Mouse (Mus musculus) CH12.LX (cell line): ENCODE measurements around the gene Tmem262.
A peak's percentile ranks its signal among the peaks of the same experiment; 100 is the strongest.

Source experiments
- CHD2 ChIP-seq: IDR thresholded peaks from 2 replicates; pipeline ENCODE4 v1.6.1; 2011; ENCODE audit warnings: low read length, improper control_type of control experiment
- CTCF ChIP-seq, 2 experiments: IDR thresholded peaks in 1 of 2; conservative IDR thresholded peaks in 1 of 2; 2 replicates each; pipeline ENCODE4 v1.5.1; 2011 to 2012; ENCODE audit warnings: low read depth in 2 of 2, low read length in 2 of 2, improper control_type of control experiment in 1 of 2, inconsistent platforms in 1 of 2, mild to moderate bottlenecking in 1 of 2, moderate library complexity in 1 of 2
- ELF1 ChIP-seq: IDR thresholded peaks from 2 replicates; pipeline ENCODE4 v1.6.1; 2014; ENCODE audit warnings: low read depth, mild to moderate bottlenecking, inconsistent platforms, low read length, improper control_type of control experiment
- ETS1 ChIP-seq: conservative IDR thresholded peaks from 2 replicates; pipeline ENCODE4 v1.6.1; 2012; ENCODE audit warnings: low read depth, mild to moderate bottlenecking, inconsistent platforms, low read length, improper control_type of control experiment, moderate library complexity
- HCFC1 ChIP-seq: IDR thresholded peaks from 2 replicates; pipeline ENCODE4 v1.6.1; 2012; ENCODE audit warnings: low read depth, mild to moderate bottlenecking, inconsistent platforms, low read length, improper control_type of control experiment
- MAX ChIP-seq: IDR thresholded peaks from 2 replicates; pipeline ENCODE4 v1.6.1; 2011; ENCODE audit warnings: low read length, improper control_type of control experiment
- POLR2A ChIP-seq: IDR thresholded peaks from 2 replicates; pipeline ENCODE4 v1.6.1; 2011; ENCODE audit warnings: low read depth, mild to moderate bottlenecking, improper control_type of control experiment, low read length
- POLR2AphosphoS2 ChIP-seq: IDR thresholded peaks from 2 replicates; pipeline ENCODE4 v1.6.1; 2011; ENCODE audit warnings: low read depth, low read length, improper control_type of control experiment
- RCOR1 ChIP-seq: conservative IDR thresholded peaks from 2 replicates; pipeline ENCODE4 v1.6.1; 2012; ENCODE audit warnings: low read depth, mild to moderate bottlenecking, inconsistent platforms, low read length, improper control_type of control experiment
- SMC3 ChIP-seq: IDR thresholded peaks from 2 replicates; pipeline ENCODE4 v1.6.1; 2011; ENCODE audit warnings: low read depth, low read length, improper control_type of control experiment
- TBP ChIP-seq: conservative IDR thresholded peaks from 2 replicates; pipeline ENCODE4 v1.6.1; 2011; ENCODE audit warnings: low read depth, low read length, improper control_type of control experiment
- UBTF ChIP-seq: IDR thresholded peaks from 2 replicates; pipeline ENCODE4 v1.6.1; 2012; ENCODE audit warnings: low read depth, mild to moderate bottlenecking, inconsistent platforms, low read length, improper control_type of control experiment, moderate library complexity
- USF1 ChIP-seq: IDR thresholded peaks from 2 replicates; pipeline ENCODE4 v1.6.1; 2014; ENCODE audit warnings: low read depth, mild to moderate bottlenecking, inconsistent platforms, low read length, improper control_type of control experiment
- ZC3H11A ChIP-seq: IDR thresholded peaks from 2 replicates; pipeline ENCODE4 v1.6.1; 2012; ENCODE audit warnings: low read depth, mild to moderate bottlenecking, inconsistent platforms, low read length, improper control_type of control experiment

DNA sequence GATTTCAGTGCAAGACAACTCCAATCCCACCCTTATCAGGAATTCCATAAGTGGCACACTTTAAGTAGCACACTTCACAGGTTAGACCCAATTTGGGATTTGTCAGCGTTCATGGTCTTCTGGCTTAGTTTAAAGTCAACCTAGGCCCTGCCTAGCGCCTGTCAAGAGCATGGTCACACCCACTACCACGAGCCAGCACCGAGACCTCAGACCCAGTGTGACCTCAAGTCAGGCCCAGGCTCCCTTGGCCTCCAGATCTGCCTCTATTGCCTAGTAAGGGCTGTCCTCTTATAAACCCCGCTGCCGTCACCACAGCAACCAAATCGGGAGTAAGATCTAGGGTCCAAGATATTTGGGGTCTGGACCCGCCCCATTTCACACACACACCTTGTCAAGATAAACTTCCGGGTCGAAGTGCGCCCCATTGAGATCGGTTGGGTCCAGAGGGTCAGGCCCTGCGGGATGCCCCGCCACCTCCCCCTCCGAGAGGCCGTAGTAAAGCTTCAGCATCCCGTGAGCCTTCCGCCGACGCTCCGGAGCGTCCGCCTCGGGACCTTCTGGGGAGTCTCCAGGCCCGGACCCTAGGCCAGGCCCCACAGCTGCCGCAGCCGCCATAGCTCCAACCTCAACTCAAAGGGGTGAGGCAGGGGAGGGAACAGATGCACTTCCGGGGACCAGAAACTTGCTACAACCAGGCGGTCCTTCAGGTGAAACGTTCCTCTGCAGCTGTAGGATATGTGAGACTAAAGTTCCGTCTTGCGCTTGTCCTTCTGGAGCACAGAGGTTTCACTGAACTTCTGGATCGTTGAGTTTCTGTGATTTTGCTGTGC is 3.1 kb upstream of the Tmem262 start, which contains the start of gene Vps51:
- TF ChIP-seq CTCF (conservative IDR thresholded peaks at IDR 0.05 in 1 of 2, IDR thresholded peaks at IDR 0.05 in 1 of 2; ENCODE audit: low read depth in 2 of 2, low read length in 2 of 2) (no peak), RCOR1 (0 out of 2 replicates have a peak, but pooled peaks have one; percentile 40), USF1 (no peak), HCFC1 (peak; percentile 92), TBP (peak; percentile 87), ELF1 (peak; percentile 89), POLR2A (peak; percentile 72), MAX (peak; percentile 88), POLR2AphosphoS2 (peak; percentile 61; the same call in 1 of the 2 replicates), ZC3H11A (no peak), CHD2 (peak; percentile 85; the same call in 1 of the 2 replicates), SMC3 (no peak), ETS1 (no peak), UBTF (no peak)
